Mouse (Mus musculus): Measurements from ENCODE around the gene Fam208b.

DNA sequence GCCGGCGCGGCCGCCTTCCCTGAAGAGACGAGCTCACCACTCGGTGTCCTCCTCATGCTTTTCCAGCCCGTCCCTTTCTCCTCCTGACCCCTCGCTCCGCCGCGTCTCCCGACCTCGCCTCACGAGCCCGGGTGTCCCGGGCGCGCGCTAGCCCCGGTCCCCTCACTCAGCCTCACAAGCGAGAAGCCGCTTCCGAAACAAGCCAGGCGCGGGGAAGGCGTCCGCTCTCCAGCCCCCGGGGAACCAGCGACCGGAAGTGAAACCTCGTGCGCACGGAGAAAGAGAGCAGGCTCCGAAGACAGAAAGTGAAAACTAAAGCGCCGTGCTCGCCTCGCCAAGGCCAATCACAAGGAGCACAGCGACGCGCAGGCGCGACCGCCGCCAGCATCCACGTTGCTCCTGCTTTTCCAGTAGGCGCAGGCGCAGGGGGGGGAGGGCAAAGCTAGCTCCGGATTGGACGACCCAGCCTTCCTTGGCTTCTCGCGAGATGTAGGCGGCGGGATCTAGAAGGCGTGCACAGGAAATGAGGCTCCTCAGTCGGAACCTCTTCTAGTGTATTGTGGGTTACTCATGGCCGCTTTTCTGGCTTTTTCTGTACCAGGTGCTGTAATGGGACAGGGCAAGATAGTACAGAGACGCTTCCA, at the start of gene Fam208b:
- TF ChIP-seq MAX (IDR thresholded peaks at IDR 0.05): peak; percentile 96
- TF ChIP-seq CTCF (IDR thresholded peaks at IDR 0.05; ENCODE audit: control insufficient read depth, insufficient read depth, insufficient read length): no peak
- TF ChIP-seq FOSL1 (IDR thresholded peaks at IDR 0.05; ENCODE audit: insufficient read depth, low read length, poor library complexity, severe bottlenecking): no peak

All from C2C12 (cell line).